In the genomic region with DNA sequence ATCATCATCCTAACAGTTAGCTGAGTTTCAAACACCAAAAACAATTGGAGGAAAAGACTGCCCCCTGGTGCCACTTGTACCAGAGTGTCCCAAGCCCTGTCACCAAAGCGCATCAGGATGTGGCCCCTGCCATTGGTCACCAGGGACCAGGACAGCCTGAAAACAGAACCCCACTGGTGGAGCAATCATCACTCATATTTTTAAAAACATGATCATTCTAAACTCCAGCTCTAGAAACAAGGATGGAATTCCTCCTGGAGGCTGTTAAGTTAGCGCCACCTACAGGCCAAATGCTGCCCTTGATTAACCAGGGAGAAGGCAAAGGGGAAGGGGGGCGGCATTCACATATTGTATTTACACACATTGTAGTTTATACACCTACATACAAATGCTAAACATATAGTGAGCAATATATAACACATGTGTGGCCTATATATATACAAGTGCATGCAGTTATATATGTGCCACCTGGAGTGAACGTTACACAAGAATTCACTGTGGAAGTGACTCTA, we compare ENCODE assay signal across 9 mouse cellular contexts. TPM values are rescaled to one million over a fixed set of nuclear protein-coding genes. Genes with fewer than 3 reads are reported as not detected.
DNase-seq lines count a peak whose midpoint lies in the region; ATAC-seq and TF ChIP-seq lines count a peak whose summit lies in the region.
"Had no signal": no experiment of that assay in that cellular context is flagged by ENCODE, and none has a peak within 500 bp of the region (broad histone marks: within the 10 kb centered on the region; RNA-seq: fewer than 3 reads in every experiment).

No protein-coding gene starts in this region.

- intact Hi-C loops in left cerebral cortex, adult 2 months (cut with DNase I) = loop anchor here (1.0 to 10.0 kb wide), 4 partner anchors 76 to 468 kb away; a partner anchor contains a TSS

- H3K4me1 ChIP-seq in heart, embryonic 11.5 days (ENCODE audit: control insufficient read depth, insufficient read depth, low read length) = peaks cover 7% of the 10 kb centered on the region
- peaks cover 19% of the 10 kb centered on the region for H3K4me1 ChIP-seq in hindbrain, embryonic 13.5 days (replicated peaks)
- H3K4me1 ChIP-seq in midbrain, embryonic 10.5 days = peaks cover 59% of the 10 kb centered on the region

- no peak overlapping the region for H3K4me2 ChIP-seq in heart, embryonic 11.5 days
- H3K4me2 ChIP-seq in hindbrain, embryonic 13.5 days = no peak overlapping the region

- 31% methylated on average over 4 of the region's 4 CpGs for WGBS in heart, embryonic 11.5 days (ENCODE audit: insufficient replicate concordance)
- 29% methylated on average over 4 of the region's 4 CpGs for WGBS in hindbrain, embryonic 13.5 days
- 30% methylated on average over 4 of the region's 4 CpGs for WGBS in midbrain, embryonic 10.5 days

- H3K27ac ChIP-seq in heart, embryonic 11.5 days (ENCODE audit: low read depth, low read length) = no peak overlapping the region
- no peak overlapping the region for H3K27ac ChIP-seq in hindbrain, embryonic 13.5 days
- H3K27ac ChIP-seq in left cerebral cortex, adult 2 months = no peak overlapping the region
- H3K27ac ChIP-seq in midbrain, embryonic 10.5 days (replicated peaks) = no peak overlapping the region
- H3K27ac ChIP-seq: liver, embryonic 15.5 days had no signal

- H3K27me3 ChIP-seq in heart, embryonic 11.5 days (ENCODE audit: control insufficient read depth, insufficient read depth, low read length) = peaks cover 17% of the 10 kb centered on the region; the same call in 1 of the 2 replicates
- peaks cover 67% of the 10 kb centered on the region for H3K27me3 ChIP-seq in hindbrain, embryonic 13.5 days
- H3K27me3 ChIP-seq in midbrain, embryonic 10.5 days (ENCODE audit: low read depth, poor library complexity, severe bottlenecking) = peaks cover 79% of the 10 kb centered on the region

- peak; percentile 55 to 77 for DNase-seq in heart, adult 18-20 months
- DNase-seq in adrenal gland, adult 18-20 months (ENCODE audit: low spot score in 2 of 2) = peak; percentile 51 to 60
- peak; percentile 71 for DNase-seq in embryo, embryonic 9.5 days (ENCODE audit: extremely low spot score)
- DNase-seq in left cerebral cortex, adult 2 months (ENCODE audit: extremely low spot score in 1 of 2, low spot score in 2 of 2) = peak; percentile 36 to 42
- peak; percentile 64 for DNase-seq in midbrain, embryonic 10.5 days (ENCODE audit: low spot score)
- DNase-seq in right cerebral cortex, postnatal 4 days = peak; percentile 79

- H3K9ac ChIP-seq in heart, embryonic 11.5 days (ENCODE audit: low read depth, low read length) = no peak overlapping the region
- H3K9ac ChIP-seq in hindbrain, embryonic 13.5 days = no peak overlapping the region
- H3K9ac ChIP-seq: liver, embryonic 15.5 days had no signal

- TF ChIP-seq CTCF in left cerebral cortex, adult 2 months (IDR thresholded peaks at IDR 0.05) = peak; percentile 74

- no peaks in the 10 kb centered on the region for H3K9me3 ChIP-seq in heart, embryonic 11.5 days (replicated peaks; ENCODE audit: control insufficient read depth, low read length)
- H3K9me3 ChIP-seq in hindbrain, embryonic 13.5 days = no peaks in the 10 kb centered on the region
- no peaks in the 10 kb centered on the region for H3K9me3 ChIP-seq in midbrain, embryonic 10.5 days (replicated peaks)
- H3K9me3 ChIP-seq: liver, embryonic 15.5 days had no signal

- no peaks in the 10 kb centered on the region for H3K36me3 ChIP-seq in heart, embryonic 11.5 days (ENCODE audit: control insufficient read depth, insufficient read depth, low read length)
- no peaks in the 10 kb centered on the region for H3K36me3 ChIP-seq in hindbrain, embryonic 13.5 days
- H3K36me3 ChIP-seq in midbrain, embryonic 10.5 days = no peaks in the 10 kb centered on the region
- H3K36me3 ChIP-seq: liver, embryonic 15.5 days had no signal

- no peak for ATAC-seq in heart, embryonic 11.5 days (replicated peaks; ENCODE audit: insufficient number of reproducible peaks, low FRiP score, low TSS enrichment)
- ATAC-seq in hindbrain, embryonic 13.5 days (ENCODE audit: low FRiP score) = 0 out of 2 replicates have a peak, but pooled peaks have one; percentile 47

- no peak overlapping the region for H3K4me3 ChIP-seq in heart, embryonic 11.5 days (ENCODE audit: low read depth, low read length)
- H3K4me3 ChIP-seq in hindbrain, embryonic 13.5 days = no peak overlapping the region
- H3K4me3 ChIP-seq in left cerebral cortex, adult 2 months = no peak overlapping the region
- peak overlapping the region; percentile 8; the same call in 1 of the 2 replicates for H3K4me3 ChIP-seq in midbrain, embryonic 10.5 days
- H3K4me3 ChIP-seq: liver, embryonic 15.5 days had no signal

RNA-seq across cellular contexts. Expression of a gene that starts 1.9 kb away (rescaled TPM):
- total RNA-seq in heart, adult 18-20 months (2021) = under 1 TPM in 1 of 2 experiments, not detected in 1; 0.51 TPM
- 0.23 and 0.31 TPM in 2 replicates for polyA plus RNA-seq in heart, embryonic 11.5 days (2014; fragmentation: Nextera tagmentation; extraction: Ambion mirVana)
- total RNA-seq in adrenal gland, adult 18-20 months (2021) = under 1 TPM; 0.16 to 0.30 TPM
- polyA plus RNA-seq in hindbrain, embryonic 13.5 days (2015; fragmentation: Nextera tagmentation; extraction: Ambion mirVana) = 0.18 and 0.22 TPM in 2 replicates
- total RNA-seq in left cerebral cortex, adult 2 months (2021) = under 1 TPM in 1 of 2 experiments, not detected in 1; 0.47 TPM
- 1.0 and 2.4 TPM in 2 replicates for polyA plus RNA-seq in midbrain, embryonic 10.5 days (2016; fragmentation: Nextera tagmentation; extraction: Ambion mirVana)
- polyA plus RNA-seq: liver, embryonic 15.5 days had no signal

RNA-seq across cellular contexts. Expression of a gene that starts 7.1 kb away (rescaled TPM):
- total RNA-seq in heart, adult 18-20 months (2021) = 1 to 10 TPM; 7.0 to 7.5 TPM
- polyA plus RNA-seq in heart, embryonic 11.5 days (2014; fragmentation: Nextera tagmentation; extraction: Ambion mirVana) = 6.1 and 7.7 TPM in 2 replicates
- 10 to 100 TPM; 12.6 to 14.8 TPM for total RNA-seq in adrenal gland, adult 18-20 months (2021)
- 8.4 and 10.1 TPM in 2 replicates for polyA plus RNA-seq in hindbrain, embryonic 13.5 days (2015; fragmentation: Nextera tagmentation; extraction: Ambion mirVana)
- 10 to 100 TPM; 10.4 to 11.7 TPM for total RNA-seq in left cerebral cortex, adult 2 months (2021)
- 11.9 and 12.6 TPM in 2 replicates for polyA plus RNA-seq in midbrain, embryonic 10.5 days (2016; fragmentation: Nextera tagmentation; extraction: Ambion mirVana)
